Mouse (Mus musculus) liver, embryonic 12.5 days (tissue): ENCODE measurements around the gene Flnb. TPM values are rescaled to one million over a fixed set of nuclear protein-coding genes. Genes with fewer than 3 reads are reported as not detected.

ENCODE experiments used
- ATAC-seq: fragments of 200-750 bp; cut with Nextera tagmentation; 2 replicates; pipeline ENCODE4 v1.8.0; 2017; ENCODE audit warnings: moderate number of reproducible peaks, mild to moderate bottlenecking, moderate library complexity
- H3K27ac ChIP-seq: fragments of 300-500 bp; sonication (generic); 2 replicates; pipeline ENCODE4 v1.5.1; 2016; ENCODE audit warnings: mild to moderate bottlenecking
- H3K27me3 ChIP-seq: fragments of 300-500 bp; sonication (generic); replicated peaks from 2 replicates; pipeline ENCODE4 v1.6.1; 2016; ENCODE audit warnings: mild to moderate bottlenecking, moderate library complexity
- H3K36me3 ChIP-seq: fragments of 300-500 bp; sonication (generic); 2 replicates; pipeline ENCODE4 v1.6.1; 2016; ENCODE audit warnings: mild to moderate bottlenecking, moderate library complexity
- H3K4me1 ChIP-seq: fragments of 300-500 bp; sonication (generic); 2 replicates; pipeline ENCODE4 v1.6.1; 2016
- H3K4me2 ChIP-seq: fragments of 300-500 bp; sonication (generic); 2 replicates; pipeline ENCODE4 v1.6.1; 2016; ENCODE audit warnings: mild to moderate bottlenecking, moderate library complexity
- H3K4me3 ChIP-seq: fragments of 300-500 bp; sonication (generic); 2 replicates; pipeline ENCODE4 v1.5.1; 2016; ENCODE audit warnings: mild to moderate bottlenecking, moderate library complexity
- H3K9ac ChIP-seq: fragments of 300-500 bp; sonication (generic); 2 replicates; pipeline ENCODE4 v1.6.1; 2016; ENCODE audit warnings: mild to moderate bottlenecking, moderate library complexity
- H3K9me3 ChIP-seq: fragments of 300-500 bp; sonication (generic); replicated peaks from 2 replicates; pipeline ENCODE4 v1.6.1; 2016; ENCODE audit warnings: mild to moderate bottlenecking, moderate library complexity
- WGBS: fragments of 180-500 bp; shearing (Covaris S2); methylation state at CpG from one replicate; pipeline ENCODE4 v1.1.7; 2016; ENCODE audit not compliant: insufficient replicate concordance; 5-methylcytosine and 5-hydroxymethylcytosine counted together
- polyA plus RNA-seq: library from polyadenylated mRNA; unstranded; fragments of >200 nt; fragmentation: Nextera tagmentation; extraction: Ambion mirVana; gene quantifications from 2 replicates; pipeline ENCODE4 v1.2.1, GENCODE M21; 2016

Gene Flnb
- polyA plus RNA-seq, 1 experiment from 2014 or later = 7.4 TPM

GRCm38 (mm10) chr14:7869796-7870195 lies 52.0 kb downstream of the Flnb start:
- ATAC-seq = no peak
- 71% methylated on average over 6 of the region's 6 CpGs for WGBS
- Histone ChIP-seq H3K27ac (no peak overlapping the region), H3K9ac (no peak overlapping the region), H3K27me3 (no peaks in the 10 kb centered on the region), H3K4me3 (no peak overlapping the region), H3K9me3 (no peaks in the 10 kb centered on the region), H3K36me3 (peaks cover 15% of the 10 kb centered on the region), H3K4me1 (no peaks in the 10 kb centered on the region), H3K4me2 (no peak overlapping the region)

DNA sequence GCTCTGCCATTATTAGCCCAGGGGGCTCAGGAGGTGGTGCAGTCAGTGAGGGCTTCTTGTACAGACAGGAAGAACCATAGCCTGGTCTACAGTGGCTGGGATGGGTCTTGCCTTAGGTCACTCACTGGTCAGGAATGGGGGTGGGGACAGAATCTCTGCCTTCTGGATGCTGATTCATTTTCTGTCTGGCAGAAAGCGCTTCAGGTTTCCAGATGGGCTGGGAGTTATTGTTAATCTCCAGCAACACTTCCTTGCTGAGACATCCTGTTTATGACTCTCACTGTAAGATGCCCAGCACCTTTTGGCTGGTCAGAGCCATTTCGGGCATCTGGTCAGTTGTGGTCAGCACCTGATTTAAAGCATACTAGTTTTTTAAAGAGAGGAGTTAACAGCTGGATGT lies 55.8 kb downstream of the Flnb start:
- ATAC-seq = no peak
- 58% methylated on average over 2 of the region's 2 CpGs for WGBS
- Histone ChIP-seq H3K27me3 (no peaks in the 10 kb centered on the region), H3K4me3 (no peak overlapping the region), H3K4me1 (peaks cover 6% of the 10 kb centered on the region), H3K36me3 (peaks cover 15% of the 10 kb centered on the region), H3K9ac (no peak overlapping the region), H3K4me2 (no peak overlapping the region), H3K27ac (no peak overlapping the region), H3K9me3 (no peaks in the 10 kb centered on the region)

- H3K9me3 ChIP-seq = no peaks in the 10 kb centered on the region
- peaks cover 12% of the 10 kb centered on the region for H3K36me3 ChIP-seq
- H3K4me3 ChIP-seq = no peak overlapping the region
- H3K9ac ChIP-seq = no peak overlapping the region
- no peak overlapping the region for H3K27ac ChIP-seq
- no peaks in the 10 kb centered on the region for H3K27me3 ChIP-seq
- H3K4me2 ChIP-seq = no peak overlapping the region
- 49% methylated on average over 4 of the region's 4 CpGs for WGBS
- peaks cover 6% of the 10 kb centered on the region for H3K4me1 ChIP-seq
- no peak for ATAC-seq
These were observed 56.7 kb downstream of the Flnb start for GRCm38 (mm10) chr14:7874495-7874894.

GRCm38 (mm10) chr14:7877957-7878356 lies 60.2 kb downstream of the Flnb start:
- 23% methylated on average over 2 of the region's 2 CpGs for WGBS
- ATAC-seq = no peak
- no peaks in the 10 kb centered on the region for H3K9me3 ChIP-seq

DNA sequence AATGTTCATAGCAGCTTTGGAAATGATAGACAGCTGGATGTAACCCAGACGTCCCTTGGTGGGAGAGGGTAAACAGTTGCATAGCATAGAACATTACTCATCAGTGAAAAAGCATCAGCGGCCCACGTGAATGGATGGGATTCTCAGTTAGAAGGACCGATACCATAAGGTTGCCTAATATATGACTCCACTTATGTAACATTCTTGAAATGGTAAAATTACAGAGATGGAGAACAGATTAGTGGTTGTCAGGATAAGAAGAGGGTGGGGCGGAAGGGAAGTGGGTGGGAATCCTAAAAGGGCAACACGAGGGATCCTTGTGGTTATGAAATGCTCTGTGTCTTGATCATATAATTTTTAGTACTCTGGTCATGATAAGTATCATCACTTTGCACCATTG lies 62.6 kb downstream of the Flnb start:
- H3K4me3 ChIP-seq = no peak overlapping the region
- H3K27me3 ChIP-seq = no peaks in the 10 kb centered on the region
- no peaks in the 10 kb centered on the region for H3K9me3 ChIP-seq
- H3K27ac ChIP-seq = no peak overlapping the region
- peaks cover 6% of the 10 kb centered on the region for H3K4me1 ChIP-seq
- no peak overlapping the region for H3K4me2 ChIP-seq
- H3K9ac ChIP-seq = no peak overlapping the region
- peaks cover 22% of the 10 kb centered on the region for H3K36me3 ChIP-seq
- ATAC-seq = no peak
- 57% methylated on average over 6 of the region's 6 CpGs for WGBS

More at GRCm38 (mm10) chr14:7877957-7878356, 60.2 kb downstream of the Flnb start:
- Histone ChIP-seq H3K36me3 (peaks cover 15% of the 10 kb centered on the region), H3K27ac (no peak overlapping the region), H3K27me3 (no peaks in the 10 kb centered on the region), H3K9ac (no peak overlapping the region), H3K4me3 (no peak overlapping the region), H3K4me2 (no peak overlapping the region), H3K4me1 (peaks cover 6% of the 10 kb centered on the region)

- Histone ChIP-seq H3K36me3 (peaks cover 32% of the 10 kb centered on the region), H3K27ac (no peak overlapping the region), H3K4me2 (no peak overlapping the region), H3K4me1 (peaks cover 6% of the 10 kb centered on the region), H3K4me3 (no peak overlapping the region), H3K27me3 (no peaks in the 10 kb centered on the region), H3K9me3 (no peaks in the 10 kb centered on the region), H3K9ac (no peak overlapping the region)
- no peak for ATAC-seq
- WGBS = 72% methylated on average over 11 of the region's 11 CpGs
These were observed 63.8 kb downstream of the Flnb start for GRCm38 (mm10) chr14:7881533-7881932.

- H3K4me1 ChIP-seq = peaks cover 6% of the 10 kb centered on the region
- WGBS = 49% methylated on average over 8 of the region's 8 CpGs
- ATAC-seq = 0 out of 2 replicates have a peak, but pooled peaks have one; percentile 49
These were observed 64.3 kb downstream of the Flnb start for GRCm38 (mm10) chr14:7882050-7882449.

GRCm38 (mm10) chr14:7884158-7884557 lies 66.4 kb downstream of the Flnb start:
- Histone ChIP-seq H3K27ac (no peak overlapping the region), H3K9me3 (no peaks in the 10 kb centered on the region), H3K4me2 (no peak overlapping the region), H3K36me3 (peaks cover 41% of the 10 kb centered on the region), H3K27me3 (no peaks in the 10 kb centered on the region), H3K4me3 (no peak overlapping the region), H3K9ac (no peak overlapping the region), H3K4me1 (peaks cover 2% of the 10 kb centered on the region; the same call in 1 of the 2 replicates)
- WGBS = 95% methylated on average over 1 of the region's 1 CpGs
- no peak for ATAC-seq

More at GRCm38 (mm10) chr14:7882050-7882449, 64.3 kb downstream of the Flnb start:
- H3K27ac ChIP-seq = no peak overlapping the region
- H3K27me3 ChIP-seq = no peaks in the 10 kb centered on the region
- no peak overlapping the region for H3K4me3 ChIP-seq
- no peak overlapping the region for H3K4me2 ChIP-seq
- H3K36me3 ChIP-seq = peaks cover 34% of the 10 kb centered on the region
- no peaks in the 10 kb centered on the region for H3K9me3 ChIP-seq
- H3K9ac ChIP-seq = no peak overlapping the region

- 74% methylated on average over 4 of the region's 4 CpGs for WGBS
- no peak for ATAC-seq
- Histone ChIP-seq H3K4me1 (peaks cover 8% of the 10 kb centered on the region), H3K9ac (no peak overlapping the region), H3K27me3 (no peaks in the 10 kb centered on the region), H3K4me2 (no peak overlapping the region), H3K4me3 (no peak overlapping the region), H3K36me3 (peaks cover 41% of the 10 kb centered on the region), H3K27ac (no peak overlapping the region), H3K9me3 (no peaks in the 10 kb centered on the region)
These were observed 67.1 kb downstream of the Flnb start for GRCm38 (mm10) chr14:7884841-7885240.

DNA sequence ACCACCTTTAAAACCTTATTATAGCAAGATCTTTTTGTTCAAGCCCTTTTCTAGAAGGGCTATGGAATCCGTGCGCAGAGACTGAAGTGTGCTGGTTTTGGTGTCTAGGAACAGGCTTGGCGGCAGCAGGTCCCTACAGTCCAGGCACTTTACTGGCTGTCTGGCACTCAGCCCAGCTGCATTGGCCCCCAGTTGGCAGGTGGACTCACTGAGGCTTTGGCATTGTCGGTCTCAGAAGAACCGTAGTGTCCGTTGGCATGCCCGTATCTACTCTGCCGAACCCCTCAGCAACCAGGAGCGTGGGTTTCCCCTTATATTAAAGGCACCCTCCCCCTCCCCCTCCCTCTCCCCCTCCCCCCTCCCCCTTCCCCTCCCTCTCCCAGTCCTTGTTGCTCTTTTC lies 67.8 kb downstream of the Flnb start:
- H3K27me3 ChIP-seq = no peaks in the 10 kb centered on the region
- no peak overlapping the region for H3K27ac ChIP-seq
- H3K4me3 ChIP-seq = no peak overlapping the region
- 84% methylated on average over 9 of the region's 9 CpGs for WGBS
- H3K4me2 ChIP-seq = no peak overlapping the region
- no peak for ATAC-seq
- peaks cover 15% of the 10 kb centered on the region for H3K4me1 ChIP-seq
- peaks cover 41% of the 10 kb centered on the region for H3K36me3 ChIP-seq
- no peak overlapping the region for H3K9ac ChIP-seq
- no peaks in the 10 kb centered on the region for H3K9me3 ChIP-seq

DNA sequence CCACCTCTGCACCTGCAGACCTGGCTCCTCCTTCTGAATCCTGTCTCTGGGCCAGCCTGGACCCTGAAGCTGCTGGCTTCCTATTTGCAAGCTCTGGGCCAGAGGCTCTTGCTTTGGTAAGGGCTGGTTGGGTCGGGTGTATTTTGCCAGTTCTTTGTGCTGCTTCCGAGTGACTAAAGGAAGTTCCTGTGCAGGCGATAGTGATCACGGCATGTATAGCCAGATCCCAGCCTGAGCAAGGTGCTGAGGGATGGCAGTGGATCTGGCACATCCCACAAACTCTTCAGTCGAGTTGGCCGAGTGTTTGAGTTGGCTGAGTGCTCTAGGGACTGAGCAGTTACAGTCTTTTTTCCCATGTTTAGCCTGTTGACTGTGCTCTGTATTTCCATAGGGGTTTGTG lies 68.3 kb downstream of the Flnb start:
- H3K9ac ChIP-seq = no peak overlapping the region
- no peaks in the 10 kb centered on the region for H3K9me3 ChIP-seq
- H3K27me3 ChIP-seq = no peaks in the 10 kb centered on the region
- no peak overlapping the region for H3K4me3 ChIP-seq
- no peak overlapping the region for H3K27ac ChIP-seq
- peaks cover 17% of the 10 kb centered on the region for H3K4me1 ChIP-seq
- H3K4me2 ChIP-seq = no peak overlapping the region
- peaks cover 41% of the 10 kb centered on the region for H3K36me3 ChIP-seq
- 61% methylated on average over 6 of the region's 6 CpGs for WGBS
- no peak for ATAC-seq

GRCm38 (mm10) chr14:7887171-7887570 lies 69.4 kb downstream of the Flnb start:
- H3K9me3 ChIP-seq = no peaks in the 10 kb centered on the region
- H3K27me3 ChIP-seq = no peaks in the 10 kb centered on the region
- H3K9ac ChIP-seq = no peak overlapping the region
- H3K4me2 ChIP-seq = no peak overlapping the region
- no peak overlapping the region for H3K4me3 ChIP-seq
- H3K27ac ChIP-seq = no peak overlapping the region
- WGBS = 80% methylated on average over 7 of the region's 7 CpGs
- H3K36me3 ChIP-seq = peaks cover 39% of the 10 kb centered on the region
- ATAC-seq = no peak
- H3K4me1 ChIP-seq = peaks cover 17% of the 10 kb centered on the region

GRCm38 (mm10) chr14:7888294-7888693 lies 70.5 kb downstream of the Flnb start:
- H3K9me3 ChIP-seq = no peaks in the 10 kb centered on the region
- WGBS = 77% methylated on average over 6 of the region's 6 CpGs
- H3K36me3 ChIP-seq = peaks cover 43% of the 10 kb centered on the region
- no peaks in the 10 kb centered on the region for H3K27me3 ChIP-seq
- H3K9ac ChIP-seq = no peak overlapping the region
- peaks cover 17% of the 10 kb centered on the region for H3K4me1 ChIP-seq
- H3K27ac ChIP-seq = no peak overlapping the region
- H3K4me3 ChIP-seq = no peak overlapping the region
- no peak for ATAC-seq
- no peak overlapping the region for H3K4me2 ChIP-seq
